Mouse (Mus musculus): ENCODE data around the gene Gzmd. TPM values are rescaled to one million over a fixed set of nuclear protein-coding genes. Genes with fewer than 3 reads are reported as not detected.

The Gzmd gene
- polyA plus RNA-seq, 1 experiment from 2014 or later, result not detected

DNA sequence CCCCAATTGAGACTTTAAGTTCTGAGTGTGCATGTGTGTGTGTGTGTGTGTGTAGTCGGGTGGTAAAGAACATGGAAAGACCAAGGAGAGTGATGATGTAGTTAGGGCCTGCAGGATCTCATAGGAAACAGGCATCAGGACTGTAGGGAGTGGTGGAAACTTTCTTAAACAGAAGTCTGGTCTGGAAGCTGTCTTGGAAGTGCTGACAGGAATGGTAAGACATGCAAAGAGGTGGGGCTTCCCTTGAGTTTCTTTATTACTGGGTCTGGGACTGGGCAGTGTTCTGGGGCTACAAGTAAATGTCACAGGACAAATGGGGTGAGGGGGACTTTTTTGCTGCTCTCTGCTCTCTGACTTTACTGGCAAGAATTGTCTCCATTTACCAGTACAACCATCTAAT is 34.8 kb downstream of the Gzmd start:
- no peak overlapping the region for H3K4me3 ChIP-seq (replicated peaks; ENCODE audit: low read length)
- no peaks in the 10 kb centered on the region for H3K27me3 ChIP-seq (ENCODE audit: control insufficient read depth, insufficient read depth, low read length)
- no peak overlapping the region for H3K27ac ChIP-seq (ENCODE audit: low read length)
- no peaks in the 10 kb centered on the region for H3K9me3 ChIP-seq (replicated peaks; ENCODE audit: control insufficient read depth, low read length)
- no peak overlapping the region for H3K4me2 ChIP-seq (ENCODE audit: low read depth, low read length)
- no peaks in the 10 kb centered on the region for H3K36me3 ChIP-seq (ENCODE audit: control insufficient read depth, insufficient read depth, low read length)
- peak; percentile 40; the same call in 1 of the 2 replicates for ATAC-seq (ENCODE audit: insufficient read depth, low FRiP score)
- no peaks in the 10 kb centered on the region for H3K4me1 ChIP-seq (ENCODE audit: control insufficient read depth, insufficient read depth, low read length)
- WGBS, result 67% methylated on average over 1 of the region's 1 CpGs
- no peak overlapping the region for H3K9ac ChIP-seq (ENCODE audit: low read length)

DNA sequence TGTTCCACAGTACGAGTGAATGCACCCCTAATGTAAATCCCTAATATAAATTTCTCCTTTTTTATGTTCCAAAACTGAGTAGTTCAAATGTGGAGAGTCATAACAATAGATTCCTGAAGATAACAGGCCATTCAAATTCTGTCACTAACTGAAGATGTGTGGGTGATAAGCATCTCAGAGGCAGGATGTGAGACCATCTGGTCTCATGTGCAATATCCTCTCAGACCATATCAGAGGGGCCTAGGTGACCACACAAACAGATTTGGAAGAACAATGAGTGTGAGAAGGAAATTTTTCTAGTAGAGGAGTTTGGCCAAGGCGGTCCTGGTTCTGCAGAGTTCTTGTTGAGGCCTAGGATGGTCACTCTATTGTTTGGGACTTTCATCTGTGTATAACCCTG is 39.1 kb downstream of the Gzmd start:
- H3K4me1 ChIP-seq (ENCODE audit: control insufficient read depth, insufficient read depth, low read length), result no peaks in the 10 kb centered on the region
- no peaks in the 10 kb centered on the region for H3K9me3 ChIP-seq (replicated peaks; ENCODE audit: control insufficient read depth, low read length)
- 62% methylated on average over 2 of the region's 2 CpGs for WGBS
- no peak overlapping the region for H3K9ac ChIP-seq (ENCODE audit: low read length)
- H3K27me3 ChIP-seq (ENCODE audit: control insufficient read depth, insufficient read depth, low read length), result no peaks in the 10 kb centered on the region
- ATAC-seq (ENCODE audit: insufficient read depth, low FRiP score), result no peak
- H3K4me2 ChIP-seq (ENCODE audit: low read depth, low read length), result no peak overlapping the region
- H3K27ac ChIP-seq (ENCODE audit: low read length), result no peak overlapping the region
- H3K36me3 ChIP-seq (ENCODE audit: control insufficient read depth, insufficient read depth, low read length), result no peaks in the 10 kb centered on the region
- H3K4me3 ChIP-seq (replicated peaks; ENCODE audit: low read length), result no peak overlapping the region

DNA sequence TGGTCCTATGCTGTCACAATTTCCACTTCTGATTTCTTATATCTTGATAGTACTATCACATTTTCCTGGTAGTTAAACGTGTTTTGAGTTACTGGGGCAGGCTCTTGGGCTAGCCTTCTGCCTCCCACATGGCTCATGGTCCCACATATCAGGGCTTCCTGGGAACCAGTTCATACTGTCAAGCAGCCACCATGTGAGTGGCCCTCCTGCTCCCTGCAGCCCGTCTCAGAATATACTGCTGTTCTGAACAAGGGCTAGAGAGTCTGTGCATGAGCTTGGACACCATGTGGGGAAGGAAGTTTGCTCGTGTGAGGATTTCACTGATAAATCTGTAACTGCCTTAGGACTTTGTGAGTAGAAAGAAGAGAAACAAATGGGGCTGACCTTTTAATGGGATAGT is 45.7 kb downstream of the Gzmd start:
- no peaks in the 10 kb centered on the region for H3K4me1 ChIP-seq (ENCODE audit: control insufficient read depth, insufficient read depth, low read length)
- no peak overlapping the region for H3K9ac ChIP-seq (ENCODE audit: low read length)
- ATAC-seq (ENCODE audit: insufficient read depth, low FRiP score), result no peak
- H3K4me2 ChIP-seq (ENCODE audit: low read depth, low read length), result no peak overlapping the region
- no peaks in the 10 kb centered on the region for H3K9me3 ChIP-seq (replicated peaks; ENCODE audit: control insufficient read depth, low read length)
- 68% methylated on average over 3 of the region's 3 CpGs for WGBS
- H3K36me3 ChIP-seq (ENCODE audit: control insufficient read depth, insufficient read depth, low read length), result no peaks in the 10 kb centered on the region
- H3K4me3 ChIP-seq (replicated peaks; ENCODE audit: low read length), result no peak overlapping the region
- H3K27me3 ChIP-seq (ENCODE audit: control insufficient read depth, insufficient read depth, low read length), result no peaks in the 10 kb centered on the region
- no peak overlapping the region for H3K27ac ChIP-seq (ENCODE audit: low read length)

DNA sequence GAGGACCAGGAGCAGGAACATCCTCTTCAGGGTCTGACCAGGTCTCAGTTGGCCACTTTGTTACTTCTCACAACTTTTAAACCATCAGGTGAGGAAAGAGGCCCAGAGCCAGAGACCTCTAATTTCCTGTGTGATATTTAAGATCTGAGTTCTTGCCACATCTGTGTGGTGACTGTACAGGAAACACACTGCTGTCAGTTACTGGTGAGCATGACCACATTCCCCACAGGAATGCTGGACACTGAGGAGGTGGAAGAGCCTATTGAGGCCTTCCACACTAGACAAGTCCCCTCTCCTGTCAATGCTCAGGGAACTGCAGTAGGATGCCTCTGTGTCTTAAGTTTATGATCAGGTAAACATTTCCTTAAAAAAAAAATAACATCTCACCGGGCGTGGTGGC is 47.2 kb downstream of the Gzmd start, which contains the start of gene Mcpt8:
Mcpt8 (minus strand) TSS at position 107 of the 400 bp plus-strand sequence.
- H3K4me2 ChIP-seq (ENCODE audit: low read depth, low read length), result no peak within 1 kb of the TSS
- no peak for ATAC-seq (ENCODE audit: insufficient read depth, low FRiP score)
- no peaks in the 10 kb centered on the region for H3K4me1 ChIP-seq (ENCODE audit: control insufficient read depth, insufficient read depth, low read length)
- H3K27me3 ChIP-seq (ENCODE audit: control insufficient read depth, insufficient read depth, low read length), result no peaks in the 10 kb centered on the region
- no peak within 1 kb of the TSS for H3K4me3 ChIP-seq (replicated peaks; ENCODE audit: low read length)
- H3K36me3 ChIP-seq (ENCODE audit: control insufficient read depth, insufficient read depth, low read length), result no peaks in the 10 kb centered on the region
- H3K27ac ChIP-seq (ENCODE audit: low read length), result no peak within 1 kb of the TSS
- 94% methylated on average over 2 of the region's 2 CpGs for WGBS
- no peaks in the 10 kb centered on the region for H3K9me3 ChIP-seq (replicated peaks; ENCODE audit: control insufficient read depth, low read length)
- H3K9ac ChIP-seq (ENCODE audit: low read length), result no peak within 1 kb of the TSS

DNA sequence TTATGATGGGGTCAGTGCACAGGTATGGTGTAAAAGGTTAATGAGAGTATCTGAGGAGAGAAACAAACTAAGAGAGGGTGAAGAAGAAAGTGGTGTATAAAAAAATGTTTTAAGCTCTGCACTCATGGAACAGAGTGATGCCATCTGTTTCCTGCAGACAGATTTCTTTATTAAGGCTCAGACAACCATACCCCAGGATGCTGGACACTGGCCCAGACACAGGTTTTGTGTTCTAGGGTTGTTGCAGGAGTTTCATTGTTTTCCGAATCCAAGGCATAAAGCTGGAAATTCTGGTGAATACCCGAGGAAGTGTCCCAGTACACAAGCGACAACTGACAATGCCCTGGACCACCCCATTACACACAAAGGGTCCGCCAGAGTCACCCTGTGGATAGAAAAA is 50.4 kb downstream of the Gzmd start:
- Histone ChIP-seq H3K4me1 (ENCODE audit: control insufficient read depth, insufficient read depth, low read length) (no peaks in the 10 kb centered on the region), H3K36me3 (ENCODE audit: control insufficient read depth, insufficient read depth, low read length) (no peaks in the 10 kb centered on the region), H3K27ac (ENCODE audit: low read length) (no peak overlapping the region), H3K4me3 (replicated peaks; ENCODE audit: low read length) (no peak overlapping the region), H3K9me3 (replicated peaks; ENCODE audit: control insufficient read depth, low read length) (no peaks in the 10 kb centered on the region), H3K4me2 (ENCODE audit: low read depth, low read length) (no peak overlapping the region), H3K27me3 (ENCODE audit: control insufficient read depth, insufficient read depth, low read length) (no peaks in the 10 kb centered on the region), H3K9ac (ENCODE audit: low read length) (no peak overlapping the region)
- WGBS, result 85% methylated on average over 4 of the region's 4 CpGs
- ATAC-seq (ENCODE audit: insufficient read depth, low FRiP score), result no peak

Small RNAs within 50 kb of the gene (microRNA-seq; reads per million reads assigned to microRNA genes)
- not detected for gene Mir6949

Other genes starting within 250 kb of the Gzmd start
- 0.45 and 0.66 TPM in 2 replicates for gene Cbln3, start 248.2 kb downstream of the Gzmd start, polyA plus RNA-seq (2015; fragmentation: Nextera tagmentation; extraction: Ambion mirVana)
- 18.5 and 21.7 TPM in 2 replicates for gene Khnyn, start 247.7 kb downstream of the Gzmd start, polyA plus RNA-seq (2015; fragmentation: Nextera tagmentation; extraction: Ambion mirVana)
- 65.5 and 66.5 TPM in 2 replicates for gene Sdr39u1, start 232.3 kb downstream of the Gzmd start, polyA plus RNA-seq (2015; fragmentation: Nextera tagmentation; extraction: Ambion mirVana)
- 18.9 and 33.3 TPM in 2 replicates for gene Cma1, start 187.9 kb downstream of the Gzmd start, polyA plus RNA-seq (2015; fragmentation: Nextera tagmentation; extraction: Ambion mirVana)
- gene Cma2, start 181.6 kb downstream of the Gzmd start, polyA plus RNA-seq (2015; fragmentation: Nextera tagmentation; extraction: Ambion mirVana), result not detected in 2 replicates
- gene Mcpt1, start 114.6 kb downstream of the Gzmd start, polyA plus RNA-seq (2015; fragmentation: Nextera tagmentation; extraction: Ambion mirVana), result 0.22 and 0.48 TPM in 2 replicates
- gene Mcpt9, start 102.1 kb downstream of the Gzmd start, polyA plus RNA-seq (2015; fragmentation: Nextera tagmentation; extraction: Ambion mirVana), result not detected in 2 replicates
- gene Mcpt2, start 90.6 kb downstream of the Gzmd start, polyA plus RNA-seq (2015; fragmentation: Nextera tagmentation; extraction: Ambion mirVana), result 0.65 and 0.75 TPM in 2 replicates
- 1.5 and 2.1 TPM in 2 replicates for gene Mcpt4, start 70.3 kb downstream of the Gzmd start, polyA plus RNA-seq (2015; fragmentation: Nextera tagmentation; extraction: Ambion mirVana)
- 2.1 and 4.3 TPM in 2 replicates for gene Mcpt8, start 47.3 kb downstream of the Gzmd start, polyA plus RNA-seq (2015; fragmentation: Nextera tagmentation; extraction: Ambion mirVana)
- 0.92 and 1.7 TPM in 2 replicates for gene Ctsg, start 30.0 kb downstream of the Gzmd start, polyA plus RNA-seq (2015; fragmentation: Nextera tagmentation; extraction: Ambion mirVana)
- not detected in 2 replicates for gene Gzme, start 12.0 kb downstream of the Gzmd start, polyA plus RNA-seq (2015; fragmentation: Nextera tagmentation; extraction: Ambion mirVana)
- gene Gzmg, start 27.0 kb upstream of the Gzmd start, polyA plus RNA-seq (2015; fragmentation: Nextera tagmentation; extraction: Ambion mirVana), result not detected in 2 replicates
- not detected in 2 replicates for gene Gzmn, start 42.0 kb upstream of the Gzmd start, polyA plus RNA-seq (2015; fragmentation: Nextera tagmentation; extraction: Ambion mirVana)
- not detected in 2 replicates for gene Gzmf, start 78.8 kb upstream of the Gzmd start, polyA plus RNA-seq (2015; fragmentation: Nextera tagmentation; extraction: Ambion mirVana)
- gene Gzmc, start 102.0 kb upstream of the Gzmd start, polyA plus RNA-seq (2015; fragmentation: Nextera tagmentation; extraction: Ambion mirVana), result not detected in 2 replicates
- gene Gzmb, start 129.7 kb upstream of the Gzmd start, polyA plus RNA-seq (2015; fragmentation: Nextera tagmentation; extraction: Ambion mirVana), result 1.6 and 1.9 TPM in 2 replicates
- 0.04 and 0.19 TPM in 2 replicates for gene Atp12a, start 232.5 kb upstream of the Gzmd start, polyA plus RNA-seq (2015; fragmentation: Nextera tagmentation; extraction: Ambion mirVana)

Measured in stomach, embryonic 16.5 days (tissue).